Mouse (Mus musculus) liver, postnatal 0 days (tissue): ENCODE data around the gene Hoxa13.

Experiments used
- CTCF ChIP-seq: sonication (generic); IDR thresholded peaks from 2 replicates; pipeline ENCODE4 v1.5.1; 2016; ENCODE audit warnings: antibody characterized with exemption, low read depth
- EP300 ChIP-seq: IDR thresholded peaks from 2 replicates; pipeline ENCODE4 v1.6.1; 2016; ENCODE audit warnings: antibody characterized with exemption, low read depth, mild to moderate bottlenecking

DNA sequence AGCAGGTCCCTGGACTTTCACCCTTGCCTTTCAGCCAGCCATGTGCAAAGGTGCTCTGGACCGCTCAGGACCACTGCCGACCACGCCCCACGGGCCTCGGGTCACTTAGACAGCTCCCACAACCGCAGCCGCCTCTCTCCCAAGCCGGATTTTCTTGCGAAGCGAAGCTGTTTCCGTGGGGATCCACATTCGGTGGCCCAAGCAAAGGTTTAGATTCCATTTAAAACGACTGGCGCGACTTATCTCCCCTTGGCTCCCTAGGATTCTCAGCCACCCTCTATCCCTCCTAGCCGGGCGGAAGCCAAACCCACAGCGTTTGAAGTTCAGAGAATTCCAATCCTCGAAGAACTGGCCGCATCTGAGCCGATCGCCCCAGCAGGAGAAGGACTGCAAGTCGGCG lies 49.7 kb upstream of the Hoxa13 start:
- TF ChIP-seq CTCF (no peak), EP300 (no peak)
